Mouse (Mus musculus): ENCODE measurements around the gene Muc4. TPM values are rescaled to one million over a fixed set of nuclear protein-coding genes. Genes with fewer than 3 reads are reported as not detected.

The Muc4 gene
- polyA plus RNA-seq, 1 experiment: not detected

GRCm38 (mm10) chr16:32750242-32751127, 14.8 kb downstream of the Muc4 start:
- Histone ChIP-seq H3K4me1 (ENCODE audit: control insufficient read depth, insufficient read depth, low read length) (no peaks in the 10 kb centered on the region), H3K4me3 (ENCODE audit: insufficient read depth, low read length) (no peak overlapping the region), H3K27ac (ENCODE audit: insufficient read depth, low read length) (no peak overlapping the region)
- TF ChIP-seq CTCF (IDR thresholded peaks at IDR 0.05; ENCODE audit: borderline replicate concordance, insufficient read depth, low read length): no peak
- no peak for TF ChIP-seq POLR2A (IDR thresholded peaks at IDR 0.05; ENCODE audit: low read depth, low read length)

- TF ChIP-seq POLR2A (IDR thresholded peaks at IDR 0.05; ENCODE audit: low read depth, low read length) (no peak), CTCF (IDR thresholded peaks at IDR 0.05; ENCODE audit: borderline replicate concordance, insufficient read depth, low read length) (no peak)
- Histone ChIP-seq H3K4me1 (ENCODE audit: control insufficient read depth, insufficient read depth, low read length) (no peaks in the 10 kb centered on the region), H3K4me3 (ENCODE audit: insufficient read depth, low read length) (no peak overlapping the region), H3K27ac (ENCODE audit: insufficient read depth, low read length) (no peak overlapping the region)
Measured at GRCm38 (mm10) chr16:32764550-32764949, 28.9 kb downstream of the Muc4 start.

DNA sequence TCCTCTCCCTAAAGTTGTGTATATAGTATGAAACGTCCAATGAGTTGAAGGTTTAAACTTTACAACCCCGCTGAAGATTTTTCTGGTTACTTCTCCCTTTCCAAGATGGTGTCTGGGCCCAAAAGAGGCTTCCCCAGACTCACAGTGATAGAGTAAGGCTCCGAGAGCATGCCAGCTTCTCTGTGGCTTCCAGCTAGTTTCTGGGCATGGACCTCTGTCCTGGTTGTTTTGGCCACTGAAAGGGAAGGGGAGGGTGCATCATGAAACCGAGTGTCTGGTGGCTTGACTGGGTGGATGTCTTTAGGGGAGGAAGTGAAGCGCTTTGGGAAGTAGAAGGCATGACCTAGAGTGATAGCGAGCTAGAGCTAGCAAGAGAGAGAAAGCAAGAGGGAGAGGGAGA, 29.3 kb downstream of the Muc4 start:
- H3K27ac ChIP-seq (ENCODE audit: insufficient read depth, low read length): no peak overlapping the region
- H3K4me1 ChIP-seq (ENCODE audit: control insufficient read depth, insufficient read depth, low read length): no peaks in the 10 kb centered on the region
- TF ChIP-seq CTCF (IDR thresholded peaks at IDR 0.05; ENCODE audit: borderline replicate concordance, insufficient read depth, low read length) (no peak), POLR2A (IDR thresholded peaks at IDR 0.05; ENCODE audit: low read depth, low read length) (no peak)

GRCm38 (mm10) chr16:32766904-32767303, 31.2 kb downstream of the Muc4 start:
- H3K4me1 ChIP-seq (ENCODE audit: control insufficient read depth, insufficient read depth, low read length): no peaks in the 10 kb centered on the region
- H3K4me3 ChIP-seq (ENCODE audit: insufficient read depth, low read length): no peak overlapping the region
- H3K27ac ChIP-seq (ENCODE audit: insufficient read depth, low read length): no peak overlapping the region
- no peak for TF ChIP-seq CTCF (IDR thresholded peaks at IDR 0.05; ENCODE audit: borderline replicate concordance, insufficient read depth, low read length)
- no peak for TF ChIP-seq POLR2A (IDR thresholded peaks at IDR 0.05; ENCODE audit: low read depth, low read length)

More for the DNA sequence above, 29.3 kb downstream of the Muc4 start:
- H3K4me3 ChIP-seq (ENCODE audit: insufficient read depth, low read length): no peak overlapping the region

DNA sequence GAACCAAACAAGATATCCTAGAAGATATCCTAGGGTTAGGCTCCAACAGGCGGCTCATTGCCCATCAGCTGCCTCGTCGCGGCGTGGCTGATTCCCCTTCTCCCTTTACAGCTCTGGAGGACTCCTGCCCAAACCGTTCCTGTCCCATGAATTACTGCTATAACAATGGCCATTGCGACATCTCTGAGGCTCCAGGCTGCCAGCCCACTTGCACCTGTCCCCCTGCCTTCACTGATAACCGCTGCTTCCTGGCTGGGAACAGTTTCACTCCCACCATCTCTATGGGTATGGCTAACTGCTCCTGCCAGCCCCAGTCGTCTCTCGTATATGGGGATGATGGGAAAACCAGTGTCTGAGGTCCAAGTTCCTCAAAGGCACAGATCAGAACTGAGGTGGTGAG, 41.0 kb downstream of the Muc4 start:
- no peak overlapping the region for H3K4me3 ChIP-seq (ENCODE audit: insufficient read depth, low read length)
- no peaks in the 10 kb centered on the region for H3K4me1 ChIP-seq (ENCODE audit: control insufficient read depth, insufficient read depth, low read length)
- TF ChIP-seq CTCF (IDR thresholded peaks at IDR 0.05; ENCODE audit: borderline replicate concordance, insufficient read depth, low read length): no peak
- no peak overlapping the region for H3K27ac ChIP-seq (ENCODE audit: insufficient read depth, low read length)

GRCm38 (mm10) chr16:32778956-32779355, 43.3 kb downstream of the Muc4 start:
- no peak for TF ChIP-seq POLR2A (IDR thresholded peaks at IDR 0.05; ENCODE audit: low read depth, low read length)
- no peak for TF ChIP-seq CTCF (IDR thresholded peaks at IDR 0.05; ENCODE audit: borderline replicate concordance, insufficient read depth, low read length)
- H3K4me3 ChIP-seq (ENCODE audit: insufficient read depth, low read length): no peak overlapping the region
- no peaks in the 10 kb centered on the region for H3K4me1 ChIP-seq (ENCODE audit: control insufficient read depth, insufficient read depth, low read length)
- H3K27ac ChIP-seq (ENCODE audit: insufficient read depth, low read length): no peak overlapping the region

- no peaks in the 10 kb centered on the region for H3K4me1 ChIP-seq (ENCODE audit: control insufficient read depth, insufficient read depth, low read length)
- H3K27ac ChIP-seq (ENCODE audit: insufficient read depth, low read length): no peak overlapping the region
- no peak overlapping the region for H3K4me3 ChIP-seq (ENCODE audit: insufficient read depth, low read length)
- TF ChIP-seq POLR2A (IDR thresholded peaks at IDR 0.05; ENCODE audit: low read depth, low read length) (no peak), CTCF (IDR thresholded peaks at IDR 0.05; ENCODE audit: borderline replicate concordance, insufficient read depth, low read length) (no peak)
Measured at GRCm38 (mm10) chr16:32783324-32784062, 47.8 kb downstream of the Muc4 start.

DNA sequence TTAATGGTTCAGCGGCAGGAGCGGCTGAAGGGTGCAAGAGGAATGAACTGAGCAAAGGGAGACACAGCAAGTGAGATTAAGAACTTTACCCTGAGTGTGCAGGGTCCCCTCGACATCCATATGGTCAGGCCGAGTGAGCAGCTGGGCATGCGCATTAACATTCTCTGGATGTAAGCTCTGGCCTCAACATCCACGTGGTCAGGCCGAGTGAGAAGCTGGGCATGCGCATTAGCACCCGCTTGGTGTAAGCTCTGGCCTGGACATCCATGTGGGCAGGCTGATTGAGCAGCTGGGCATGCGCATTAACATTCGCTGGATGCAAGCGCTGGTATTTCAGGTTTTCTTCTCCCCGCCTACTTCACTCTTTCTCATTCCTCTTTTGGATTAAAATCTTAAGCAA, 49.2 kb downstream of the Muc4 start:
- TF ChIP-seq POLR2A (IDR thresholded peaks at IDR 0.05; ENCODE audit: low read depth, low read length) (no peak), CTCF (IDR thresholded peaks at IDR 0.05; ENCODE audit: borderline replicate concordance, insufficient read depth, low read length) (no peak)
- Histone ChIP-seq H3K4me1 (ENCODE audit: control insufficient read depth, insufficient read depth, low read length) (no peaks in the 10 kb centered on the region), H3K27ac (ENCODE audit: insufficient read depth, low read length) (no peak overlapping the region), H3K4me3 (ENCODE audit: insufficient read depth, low read length) (no peak overlapping the region)

DNA sequence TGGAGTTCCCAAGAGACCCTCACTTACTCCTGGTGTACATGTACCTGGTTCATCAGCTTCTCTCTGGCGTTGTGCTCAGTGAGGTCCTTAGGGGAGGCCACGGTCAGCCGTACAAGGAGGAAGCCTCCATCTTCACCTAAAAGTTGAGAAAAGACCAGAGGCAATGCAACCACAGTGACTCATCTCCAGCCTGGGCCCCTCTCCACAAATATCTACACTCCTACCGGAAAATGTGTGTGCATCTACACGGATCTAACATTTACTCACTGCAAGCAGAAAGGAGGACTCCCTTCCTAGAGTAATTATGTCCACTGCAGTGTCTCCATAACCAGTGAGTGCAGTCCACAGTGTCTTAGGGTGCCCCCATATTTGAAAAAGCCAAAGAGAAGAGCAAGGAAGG, 54.4 kb downstream of the Muc4 start:
- H3K4me1 ChIP-seq (ENCODE audit: control insufficient read depth, insufficient read depth, low read length): no peaks in the 10 kb centered on the region
- no peak overlapping the region for H3K27ac ChIP-seq (ENCODE audit: insufficient read depth, low read length)
- H3K4me3 ChIP-seq (ENCODE audit: insufficient read depth, low read length): no peak overlapping the region
- no peak for TF ChIP-seq CTCF (IDR thresholded peaks at IDR 0.05; ENCODE audit: borderline replicate concordance, insufficient read depth, low read length)
- TF ChIP-seq POLR2A (IDR thresholded peaks at IDR 0.05; ENCODE audit: low read depth, low read length): no peak

DNA sequence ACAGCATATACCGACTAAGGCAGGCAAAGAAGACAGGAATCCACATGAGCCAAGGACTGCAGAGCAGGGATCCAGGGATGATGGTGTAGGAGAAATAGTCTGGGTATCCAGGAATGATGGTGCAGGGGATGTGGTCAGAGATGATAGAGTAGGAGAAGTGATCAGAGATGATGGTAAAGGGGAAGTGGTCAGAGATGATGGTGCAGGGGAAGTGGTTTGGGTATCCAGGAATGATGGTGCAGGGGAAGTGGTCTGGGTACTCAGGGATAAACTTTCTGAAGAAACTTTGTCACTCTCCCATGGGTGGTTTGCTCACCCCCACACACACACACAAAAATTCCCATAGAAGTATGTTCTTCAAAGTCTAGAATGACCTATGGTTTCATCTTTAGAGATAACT, 59.5 kb downstream of the Muc4 start:
- no peak overlapping the region for H3K27ac ChIP-seq (ENCODE audit: insufficient read depth, low read length)
- no peak overlapping the region for H3K4me3 ChIP-seq (ENCODE audit: insufficient read depth, low read length)
- H3K4me1 ChIP-seq (ENCODE audit: control insufficient read depth, insufficient read depth, low read length): no peaks in the 10 kb centered on the region
- no peak for TF ChIP-seq CTCF (IDR thresholded peaks at IDR 0.05; ENCODE audit: borderline replicate concordance, insufficient read depth, low read length)
- no peak for TF ChIP-seq POLR2A (IDR thresholded peaks at IDR 0.05; ENCODE audit: low read depth, low read length)
